Mouse (Mus musculus) bone marrow, adult 2 months (tissue): ENCODE data around the gene Hist1h2bb. TPM values are rescaled to one million over a fixed set of nuclear protein-coding genes. Genes with fewer than 3 reads are reported as not detected.
"Not testable (repeated sequence)": the region's sequence is repeated elsewhere in the genome, so short reads cannot be mapped to it uniquely, and the experiment has no call there.

Experiments used
- H3K27ac ChIP-seq: fragments of 200-500 bp; 2 replicates; pipeline ENCODE4 v1.5.1; 2012; ENCODE audit warnings: low read depth, mild to moderate bottlenecking, control low read depth, inconsistent platforms, low read length; ENCODE audit not compliant: control insufficient read depth, poor library complexity, insufficient read depth
- H3K4me1 ChIP-seq: fragments of 200-500 bp; 2 replicates; pipeline ENCODE4 v1.6.1; 2011; ENCODE audit warnings: low read length; ENCODE audit not compliant: control insufficient read depth, insufficient read depth
- H3K4me3 ChIP-seq: fragments of 200-500 bp; replicated peaks from 2 replicates; pipeline ENCODE3; 2011; ENCODE audit warnings: mild to moderate bottlenecking, low read depth, low read length, control low read depth; ENCODE audit not compliant: control insufficient read depth
- CTCF ChIP-seq: fragments of 200-500 bp; IDR thresholded peaks from 2 replicates; pipeline ENCODE4 v1.5.1; 2011; ENCODE audit warnings: low read length, control low read depth; ENCODE audit not compliant: control insufficient read depth, insufficient read depth
- POLR2A ChIP-seq: fragments of 200-500 bp; IDR thresholded peaks from 2 replicates; pipeline ENCODE4 v1.6.1; 2011; ENCODE audit warnings: low read depth, mild to moderate bottlenecking, control low read depth, low read length, borderline replicate concordance; ENCODE audit not compliant: control insufficient read depth
- WGBS: fragments of 180-500 bp; shearing (Covaris S2); methylation state at CpG from one replicate; pipeline ENCODE4 v1.1.7; 2018; 5-methylcytosine and 5-hydroxymethylcytosine counted together
- polyA plus RNA-seq: library from polyadenylated mRNA; stranded (reverse); fragments of >200 nt; gene quantifications from 2 replicates; pipeline ENCODE4 v1.2.4, GENCODE M21; 2011; ENCODE audit warnings: low replicate concordance; ENCODE audit not compliant: missing spikeins, insufficient read depth, insufficient read length

The Hist1h2bb gene
- polyA plus RNA-seq, 1 experiment, result 136 TPM

DNA sequence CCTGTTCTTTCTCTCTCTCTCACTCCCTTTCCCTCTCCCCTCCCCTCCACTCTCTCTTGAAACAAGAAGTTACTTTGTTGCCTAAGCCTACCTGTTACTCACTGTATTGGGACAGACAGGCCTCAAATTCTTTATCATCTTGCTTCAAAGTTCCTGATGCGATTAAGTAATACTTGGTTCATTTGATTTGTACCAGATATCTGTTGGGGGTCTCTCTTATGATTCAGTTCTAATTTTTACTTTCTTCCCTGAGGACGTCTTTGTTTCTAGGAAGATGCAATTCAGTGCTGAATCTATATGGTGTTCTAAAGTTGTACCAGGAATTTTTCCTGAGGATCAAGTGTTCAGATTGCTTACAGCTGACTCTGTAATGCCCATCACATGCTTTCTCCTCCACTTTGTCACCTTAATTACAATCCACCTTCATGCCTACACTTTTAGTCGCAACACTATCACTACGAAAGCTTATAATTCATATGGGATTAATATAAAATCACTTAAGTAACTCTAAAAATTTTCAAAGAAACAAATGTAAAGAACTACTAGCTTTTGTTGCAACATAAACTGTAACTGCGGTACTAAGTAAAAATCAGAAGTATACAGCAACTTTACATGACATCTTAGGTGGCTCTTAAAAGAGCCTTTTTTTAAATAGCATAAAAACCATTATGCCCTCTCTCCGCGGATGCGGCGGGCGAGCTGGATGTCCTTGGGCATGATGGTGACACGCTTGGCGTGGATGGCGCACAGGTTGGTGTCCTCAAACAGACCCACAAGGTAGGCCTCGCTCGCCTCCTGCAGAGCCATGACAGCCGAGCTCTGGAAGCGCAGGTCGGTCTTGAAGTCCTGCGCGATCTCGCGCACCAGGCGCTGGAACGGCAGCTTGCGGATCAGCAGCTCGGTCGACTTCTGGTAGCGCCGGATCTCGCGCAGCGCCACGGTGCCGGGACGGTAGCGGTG is 1.8 kb upstream of the Hist1h2bb start:
- Histone ChIP-seq H3K4me3 (peak overlapping the region; percentile 67), H3K4me1 (no peaks in the 10 kb centered on the region; the same call in 1 of the 2 replicates), H3K27ac (peak overlapping the region; percentile 82)
- 3% methylated on average over 23 of the region's 36 CpGs for WGBS
- TF ChIP-seq CTCF (no peak), POLR2A (no peak; the same call in 1 of the 2 replicates)

DNA sequence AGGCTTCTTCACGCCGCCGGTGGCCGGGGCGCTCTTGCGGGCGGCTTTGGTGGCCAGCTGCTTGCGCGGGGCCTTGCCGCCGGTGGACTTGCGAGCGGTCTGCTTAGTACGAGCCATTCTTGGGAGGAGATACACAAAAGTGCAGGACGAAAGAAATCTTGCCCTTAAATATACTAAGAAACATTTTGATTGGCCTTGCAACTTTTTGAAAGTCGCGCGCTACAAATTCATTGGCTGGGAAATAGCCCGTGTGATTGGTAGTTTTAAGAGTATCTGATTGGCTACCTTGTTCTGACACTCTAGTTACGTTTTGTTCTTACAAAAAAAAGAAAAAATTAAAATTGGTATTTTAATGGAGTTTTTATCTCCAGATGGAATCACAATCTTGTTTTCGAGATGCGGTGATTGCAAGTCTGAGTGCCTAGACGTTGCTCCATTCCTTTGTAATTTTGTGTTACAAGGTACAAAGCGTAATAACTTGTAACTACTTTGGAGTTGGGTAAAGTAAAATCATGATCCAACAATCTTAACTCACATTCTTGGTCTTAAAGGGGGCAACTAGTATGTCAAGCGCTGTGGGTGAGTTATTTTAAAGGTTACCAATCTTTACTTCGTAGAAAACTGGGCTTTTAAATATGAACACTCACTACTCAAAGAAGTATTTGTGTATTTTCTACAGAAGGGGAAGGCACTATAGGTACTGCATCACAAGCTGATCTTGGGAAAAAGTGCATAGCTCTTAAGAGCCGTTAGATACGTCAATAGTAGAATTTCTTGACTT is 963 bp upstream of the Hist1h2bb start, which contains the start of gene Hist1h3c:
TSS of gene Hist1h3c (minus strand) at position 222 of the 781 bp plus-strand sequence.
- WGBS, result under 1% methylated on average over 28 of the region's 28 CpGs
- Histone ChIP-seq H3K4me3 (peak within 1 kb of the TSS; percentile 69), H3K27ac (peak within 1 kb of the TSS; percentile 100), H3K4me1 (no peaks in the 10 kb centered on the region; the same call in 1 of the 2 replicates)
- no peak for TF ChIP-seq CTCF
- TF ChIP-seq POLR2A, result peak; percentile 90; the same call in 1 of the 2 replicates

DNA sequence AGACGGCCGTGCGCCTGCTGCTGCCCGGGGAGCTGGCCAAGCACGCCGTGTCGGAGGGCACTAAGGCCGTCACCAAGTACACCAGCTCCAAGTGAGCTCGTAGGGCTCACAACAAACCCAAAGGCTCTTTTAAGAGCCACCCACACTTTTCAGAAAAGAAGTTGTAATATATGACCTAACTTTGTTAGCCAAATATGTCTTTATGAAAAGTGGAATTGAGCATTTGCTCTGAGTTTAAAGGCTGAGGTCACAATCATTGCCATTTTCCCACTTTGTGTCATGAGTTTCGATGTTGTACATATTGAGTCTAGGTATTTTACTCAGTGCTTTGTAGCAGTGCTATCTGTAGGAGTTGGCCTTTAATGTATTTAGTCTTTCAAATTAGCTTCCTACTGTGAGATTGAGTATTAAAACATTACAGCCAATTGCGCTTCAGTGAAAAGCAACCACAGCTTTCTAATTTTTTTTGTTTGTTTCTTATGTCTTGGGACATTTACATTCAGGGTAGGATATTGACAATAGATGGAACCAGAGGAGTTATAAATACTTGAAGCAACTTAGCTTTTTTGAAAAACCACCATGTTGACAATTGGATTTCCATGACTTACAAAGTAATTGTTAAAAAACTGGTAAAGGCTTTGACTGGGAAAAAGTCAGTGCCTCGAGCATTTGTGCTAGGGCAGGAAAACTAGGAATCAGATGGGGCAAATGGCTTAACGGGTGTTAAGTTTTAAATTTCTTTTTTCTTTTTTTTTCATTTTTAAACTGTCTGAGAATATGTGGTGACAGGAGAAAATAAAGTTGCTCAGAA is 752 bp downstream of the Hist1h2bb start:
- peak; percentile 54; the same call in 1 of the 2 replicates for TF ChIP-seq POLR2A
- no peak for TF ChIP-seq CTCF
- 6% methylated on average over 13 of the region's 13 CpGs for WGBS
- Histone ChIP-seq H3K4me3 (peak overlapping the region; percentile 24), H3K27ac (peak overlapping the region; percentile 98), H3K4me1 (no peaks in the 10 kb centered on the region; the same call in 1 of the 2 replicates)

DNA sequence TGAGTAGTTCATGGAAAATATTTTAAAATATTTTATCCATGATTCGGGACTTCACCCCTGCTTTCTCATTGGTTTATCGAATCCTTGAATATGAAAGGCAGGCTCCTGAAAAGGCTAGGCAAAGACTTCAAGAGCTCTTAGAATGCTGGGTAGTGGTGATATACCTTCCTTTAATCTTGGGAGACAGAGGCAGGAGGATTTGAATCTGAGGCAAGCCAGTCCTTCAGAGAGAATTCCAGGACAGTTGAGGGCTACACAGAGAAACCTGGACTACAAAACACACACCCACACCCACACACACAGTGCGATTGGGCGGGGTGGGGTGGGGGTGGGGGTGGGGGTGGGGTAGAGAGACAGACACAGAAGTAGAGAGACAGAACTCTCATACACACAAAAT is 1.4 kb downstream of the Hist1h2bb start:
- H3K4me3 ChIP-seq, result no peak overlapping the region
- H3K27ac ChIP-seq, result peak overlapping the region; percentile 58
- WGBS, result 15% methylated on average over 4 of the region's 4 CpGs
- TF ChIP-seq POLR2A, result no peak
- TF ChIP-seq CTCF, result no peak
- H3K4me1 ChIP-seq, result no peaks in the 10 kb centered on the region; the same call in 1 of the 2 replicates

DNA sequence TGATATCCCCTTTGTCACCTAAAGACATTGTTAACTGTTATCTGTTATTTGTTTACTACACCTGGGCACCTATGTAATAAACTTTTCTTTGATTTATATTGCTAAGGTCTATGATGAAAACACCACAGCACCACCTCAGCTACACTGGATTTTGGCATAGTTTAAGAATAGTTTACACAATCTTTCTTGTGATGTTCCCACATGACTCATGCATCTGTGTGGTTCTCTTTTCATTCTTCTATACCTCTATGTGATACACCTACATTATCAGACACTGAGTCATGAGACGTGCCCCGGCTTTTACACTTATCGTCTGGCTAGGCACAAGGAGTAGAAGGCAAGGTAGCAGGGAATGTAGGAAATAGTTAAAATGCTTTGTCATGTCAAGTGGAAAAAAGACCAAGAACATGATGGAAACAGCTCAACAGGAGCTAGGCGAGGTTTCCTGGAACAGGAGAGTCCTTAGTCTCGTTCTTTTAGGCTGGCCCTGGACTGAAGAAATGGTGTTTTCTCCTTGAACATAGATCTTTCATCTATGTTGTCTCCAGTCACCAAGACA is 3.1 kb downstream of the Hist1h2bb start:
- Histone ChIP-seq H3K4me1 (no peaks in the 10 kb centered on the region; the same call in 1 of the 2 replicates), H3K27ac (no peak overlapping the region)
- WGBS, result 90% methylated on average over 5 of the region's 5 CpGs

DNA sequence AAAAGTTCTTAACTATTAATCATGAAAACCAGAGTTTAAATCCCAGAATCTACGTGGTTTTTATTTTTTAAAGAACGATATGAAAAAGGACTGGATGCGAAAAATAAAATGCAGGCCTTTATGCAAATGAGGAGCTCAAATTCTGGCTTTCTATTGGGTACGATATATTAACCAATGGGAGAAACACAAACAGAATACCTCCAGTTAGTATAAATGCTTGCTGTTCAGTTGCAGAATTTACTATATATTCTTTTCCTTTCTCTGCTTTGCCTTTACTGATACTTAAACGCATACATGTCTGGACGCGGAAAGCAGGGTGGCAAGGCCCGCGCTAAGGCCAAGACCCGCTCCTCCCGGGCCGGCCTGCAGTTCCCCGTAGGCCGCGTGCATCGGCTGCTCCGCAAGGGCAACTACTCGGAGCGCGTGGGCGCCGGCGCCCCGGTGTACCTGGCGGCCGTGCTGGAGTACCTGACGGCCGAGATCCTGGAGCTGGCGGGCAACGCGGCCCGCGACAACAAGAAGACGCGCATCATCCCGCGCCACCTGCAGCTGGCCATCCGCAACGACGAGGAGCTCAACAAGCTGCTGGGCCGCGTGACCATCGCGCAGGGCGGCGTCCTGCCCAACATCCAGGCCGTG is 4.4 kb downstream of the Hist1h2bb start, which contains the start of gene Hist1h2ab:
TSS of gene Hist1h2ab (plus strand) at position 288 of the 639 bp plus-strand sequence.
- under 1% methylated on average over 31 of the region's 47 CpGs for WGBS

More for the DNA sequence above, 3.1 kb downstream of the Hist1h2bb start:
- TF ChIP-seq CTCF (no peak), POLR2A (no peak)
- no peak overlapping the region for H3K4me3 ChIP-seq

More for the DNA sequence above, 4.4 kb downstream of the Hist1h2bb start, which contains the start of gene Hist1h2ab:
- Histone ChIP-seq H3K27ac (peak within 1 kb of the TSS; percentile 94), H3K4me3 (peak within 1 kb of the TSS; percentile 69)
- not testable (repeated sequence) for H3K4me1 ChIP-seq
- peak; percentile 98 for TF ChIP-seq POLR2A
